Mouse (Mus musculus) MEL (cell line): Measurements from ENCODE around the gene Ktn1. TPM values are rescaled to one million over a fixed set of nuclear protein-coding genes. Genes with fewer than 3 reads are reported as not detected.

Source experiments
- DNase-seq: peaks from one replicate; pipeline ENCODE4 v3.0.0; 2011; ENCODE audit warnings: low read depth, low spot score
- H3K27ac ChIP-seq: 2 replicates; pipeline ENCODE4 v1.5.1; 2012; ENCODE audit warnings: low read depth, mild to moderate bottlenecking, control low read depth, low read length, moderate library complexity; ENCODE audit not compliant: control insufficient read depth
- H3K27me3 ChIP-seq, 2 experiments: fragments of 150-350 bp in 1 of 2; sonication (generic) in 1 of 2; 2 replicates each; pipeline ENCODE4 v1.6.1; 2012; ENCODE audit warnings: low read length in 2 of 2, mild to moderate bottlenecking in 2 of 2, improper control_type of control experiment in 1 of 2, moderate library complexity in 1 of 2; ENCODE audit not compliant: insufficient read depth in 2 of 2, control insufficient read depth in 1 of 2
- H3K36me3 ChIP-seq, 2 experiments: 2 replicates each; pipeline ENCODE4 v1.6.1; 2012 to 2014; ENCODE audit warnings: low read length in 2 of 2, improper control_type of control experiment in 1 of 2, inconsistent platforms in 1 of 2, mild to moderate bottlenecking in 1 of 2; ENCODE audit not compliant: insufficient read depth in 2 of 2, control insufficient read depth in 1 of 2
- H3K4me1 ChIP-seq, 2 experiments: fragments of 150-350 bp in 1 of 2; sonication (generic) in 1 of 2; 2 replicates each; pipeline ENCODE4 v1.6.1; 2012; ENCODE audit warnings: low read length in 2 of 2, improper control_type of control experiment in 1 of 2, mild to moderate bottlenecking in 1 of 2; ENCODE audit not compliant: insufficient read depth in 2 of 2, control insufficient read depth in 1 of 2
- H3K4me3 ChIP-seq, 2 experiments: fragments of 150-350 bp in 1 of 2; sonication (generic) in 1 of 2; 2 replicates each; pipeline ENCODE4 v1.5.1; 2012; ENCODE audit warnings: low read depth in 2 of 2, low read length in 2 of 2, mild to moderate bottlenecking in 2 of 2, moderate library complexity in 2 of 2, control low read depth in 1 of 2, improper control_type of control experiment in 1 of 2; ENCODE audit not compliant: control insufficient read depth in 1 of 2, insufficient read depth in 1 of 2
- H3K79me2 ChIP-seq: 2 replicates; pipeline ENCODE4 v1.6.1; 2012; ENCODE audit warnings: mild to moderate bottlenecking, low read length, moderate library complexity; ENCODE audit not compliant: control insufficient read depth, poor library complexity, insufficient read depth
- H3K9ac ChIP-seq: 2 replicates; pipeline ENCODE4 v1.6.1; 2012; ENCODE audit warnings: low read depth, mild to moderate bottlenecking, control low read depth, low read length, moderate library complexity; ENCODE audit not compliant: control insufficient read depth, poor library complexity, severe bottlenecking
- H3K9me3 ChIP-seq: fragments of 150-350 bp; sonication (generic); replicated peaks from 2 replicates; pipeline ENCODE4 v1.6.1; 2012; ENCODE audit warnings: mild to moderate bottlenecking, low read length, improper control_type of control experiment, moderate library complexity; ENCODE audit not compliant: insufficient read depth
- EP300 ChIP-seq, 2 experiments: IDR thresholded peaks; 2 replicates each; pipeline ENCODE4 v1.6.1; 2011; ENCODE audit warnings: improper control_type of control experiment in 2 of 2, low read length in 2 of 2, low read depth in 1 of 2, mild to moderate bottlenecking in 1 of 2
- ETS1 ChIP-seq: IDR thresholded peaks from 2 replicates; pipeline ENCODE4 v1.6.1; 2012; ENCODE audit warnings: low read depth, mild to moderate bottlenecking, inconsistent platforms, low read length, improper control_type of control experiment, moderate library complexity
- GATA1 ChIP-seq: IDR thresholded peaks from 2 replicates; pipeline ENCODE4 v1.6.1; 2011; ENCODE audit warnings: low read depth, low read length, improper control_type of control experiment
- JUND ChIP-seq: IDR thresholded peaks from 2 replicates; pipeline ENCODE4 v1.6.1; 2011; ENCODE audit warnings: low read depth, mild to moderate bottlenecking, improper control_type of control experiment, low read length
- MAX ChIP-seq: IDR thresholded peaks from 2 replicates; pipeline ENCODE4 v1.6.1; 2011; ENCODE audit warnings: low read length, improper control_type of control experiment
- MXI1 ChIP-seq: IDR thresholded peaks from 2 replicates; pipeline ENCODE4 v1.6.1; 2011; ENCODE audit warnings: mild to moderate bottlenecking, low read depth, low read length, improper control_type of control experiment
- MYC ChIP-seq: IDR thresholded peaks from 2 replicates; pipeline ENCODE4 v1.6.1; 2011; ENCODE audit warnings: low read depth, mild to moderate bottlenecking, low read length, improper control_type of control experiment, moderate library complexity
- POLR2A ChIP-seq, 2 experiments: IDR thresholded peaks; 2 replicates each; pipeline ENCODE4 v1.6.1; 2011 to 2012; ENCODE audit warnings: low read length in 2 of 2, mild to moderate bottlenecking in 2 of 2, control low read depth in 1 of 2, improper control_type of control experiment in 1 of 2, low read depth in 1 of 2, moderate library complexity in 1 of 2; ENCODE audit not compliant: control insufficient read depth in 1 of 2, insufficient read depth in 1 of 2, poor library complexity in 1 of 2
- POLR2AphosphoS2 ChIP-seq: IDR thresholded peaks from 2 replicates; pipeline ENCODE4 v1.6.1; 2011; ENCODE audit warnings: low read length, improper control_type of control experiment
- POLR2AphosphoS5 ChIP-seq: IDR thresholded peaks from 2 replicates; pipeline ENCODE4 v1.6.1; 2012; ENCODE audit warnings: low read depth, borderline replicate concordance, mild to moderate bottlenecking, inconsistent platforms, low read length, moderate library complexity, mixed read lengths
- RCOR1 ChIP-seq: IDR thresholded peaks from 2 replicates; pipeline ENCODE4 v1.6.1; 2012; ENCODE audit warnings: low read depth, mild to moderate bottlenecking, inconsistent platforms, low read length, improper control_type of control experiment
- TAL1 ChIP-seq: IDR thresholded peaks from 2 replicates; pipeline ENCODE4 v1.6.1; 2012; ENCODE audit warnings: mild to moderate bottlenecking, inconsistent platforms, low read length, moderate library complexity, mixed read lengths
- TCF12 ChIP-seq: IDR thresholded peaks from 2 replicates; pipeline ENCODE4 v1.6.1; 2014; ENCODE audit warnings: low read depth, mild to moderate bottlenecking, inconsistent platforms, low read length, improper control_type of control experiment, moderate library complexity
- USF1 ChIP-seq: IDR thresholded peaks from 2 replicates; pipeline ENCODE4 v1.6.1; 2014; ENCODE audit warnings: low read depth, mild to moderate bottlenecking, inconsistent platforms, low read length, improper control_type of control experiment, moderate library complexity
- polyA plus RNA-seq, 2 experiments: library from polyadenylated mRNA; stranded (reverse) in 1 of 2; unstranded in 1 of 2; fragments of >175 nt in 1 of 2; fragments of >200 nt in 1 of 2; gene quantifications; 2 replicates each; pipeline versions ENCODE4 v1.2.1 to v1.2.4; 2012; ENCODE audit warnings: low replicate concordance in 2 of 2, low read depth in 1 of 2; ENCODE audit not compliant: insufficient read length in 2 of 2, insufficient read depth in 1 of 2, missing spikeins in 1 of 2
- total RNA-seq: library from RNA; depleted of rRNA; stranded (reverse); fragments of 300-350 nt; gene quantifications from 2 replicates; pipeline ENCODE4 v1.2.3, GENCODE M21; 2012

Ktn1 gene
- total and polyA plus RNA-seq, 3 experiments, result 27.0 to 168 (median 40.3) TPM

- no peak for DNase-seq
- H3K27ac ChIP-seq, result peak overlapping the region; percentile 52; the same call in 1 of the 2 replicates
- H3K79me2 ChIP-seq, result no peaks in the 10 kb centered on the region
- TF ChIP-seq USF1 (no peak), MAX (no peak), MXI1 (0 out of 2 replicates have a peak, but pooled peaks have one; percentile 3), POLR2AphosphoS2 (no peak), MYC (no peak), POLR2A (IDR thresholded peaks at IDR 0.05; ENCODE audit: control insufficient read depth in 1 of 2, insufficient read depth in 1 of 2, low read depth in 1 of 2, low read length in 2 of 2, poor library complexity in 1 of 2) (no peak), JUND (no peak)
- H3K27me3 ChIP-seq, result peaks cover 0 to 2% of the 10 kb centered on the region in 2 experiments; a peak in 2 of 4 replicates
- no peaks in the 10 kb centered on the region for H3K9me3 ChIP-seq
- H3K9ac ChIP-seq, result peak overlapping the region; percentile 35
- H3K4me1 ChIP-seq, result peaks cover 3 to 15% of the 10 kb centered on the region in 2 experiments; a peak in 3 of 4 replicates
- H3K4me3 ChIP-seq, result peak overlapping the region; percentile 24 to 28; a peak in 3 of 4 replicates
- H3K36me3 ChIP-seq, result peaks cover 0 to 9% of the 10 kb centered on the region in 2 experiments; a peak in 1 of 4 replicates
Observed at GRCm38 (mm10) chr14:47634846-47635245, 13.4 kb upstream of the Ktn1 start.

GRCm38 (mm10) chr14:47638316-47638895, 9.8 kb upstream of the Ktn1 start:
- H3K27ac ChIP-seq, result no peak overlapping the region
- DNase-seq, result peak; percentile 48
- peaks cover 3 to 15% of the 10 kb centered on the region in 2 experiments; a peak in 3 of 4 replicates for H3K4me1 ChIP-seq
- H3K27me3 ChIP-seq, result no peaks in the 10 kb centered on the region
- H3K9me3 ChIP-seq, result no peaks in the 10 kb centered on the region
- no peak overlapping the region for H3K9ac ChIP-seq
- H3K4me3 ChIP-seq, result no peak overlapping the region
- TF ChIP-seq RCOR1 (0 out of 2 replicates have a peak, but pooled peaks have one; percentile 14), ETS1 (peak; percentile 54; the same call in 1 of the 2 replicates), TAL1 (peak; percentile 63), EP300 (IDR thresholded peaks at IDR 0.05; ENCODE audit: low read depth in 1 of 2, low read length in 2 of 2) (peak; percentile 10 to 42; a peak in 3 of 4 replicates), JUND (no peak), MYC (no peak), GATA1 (peak; percentile 53; the same call in 1 of the 2 replicates), POLR2AphosphoS5 (no peak), TCF12 (peak; percentile 19; the same call in 1 of the 2 replicates)
- H3K36me3 ChIP-seq, result peaks cover 0 to 9% of the 10 kb centered on the region in 2 experiments; a peak in 1 of 4 replicates
- no peaks in the 10 kb centered on the region for H3K79me2 ChIP-seq
